Mouse (Mus musculus): ENCODE data around the gene Manbal. TPM values are rescaled to one million over a fixed set of nuclear protein-coding genes. Genes with fewer than 3 reads are reported as not detected.
"Not testable (repeated sequence)": the region's sequence is repeated elsewhere in the genome, so short reads cannot be mapped to it uniquely, and the experiment has no call there.

The Manbal gene
- total RNA-seq, 2 experiments from 2014 or later = 30.1 to 32.2 TPM

GRCm38 (mm10) chr2:157367991-157368390 lies 597 bp downstream of the Manbal start:
- DNase-seq = no peak

GRCm38 (mm10) chr2:157371696-157372095 lies 4.3 kb downstream of the Manbal start:
- DNase-seq = no peak

GRCm38 (mm10) chr2:157373681-157374080 lies 6.3 kb downstream of the Manbal start:
- DNase-seq = peak; percentile 29

- DNase-seq = no peak
Observed at GRCm38 (mm10) chr2:157375051-157375450, 7.7 kb downstream of the Manbal start.

- DNase-seq = no peak
Observed at GRCm38 (mm10) chr2:157375794-157376757, 8.7 kb downstream of the Manbal start.

GRCm38 (mm10) chr2:157376995-157377394 lies 9.6 kb downstream of the Manbal start:
- no peak for DNase-seq

- no peak for DNase-seq
Observed at GRCm38 (mm10) chr2:157384836-157385235, 17.4 kb downstream of the Manbal start.

GRCm38 (mm10) chr2:157388901-157389590 lies 21.7 kb downstream of the Manbal start:
- not testable (repeated sequence) for DNase-seq

GRCm38 (mm10) chr2:157389591-157389921 lies 22.2 kb downstream of the Manbal start:
- no peak for DNase-seq

GRCm38 (mm10) chr2:157392331-157392730 lies 24.9 kb downstream of the Manbal start:
- DNase-seq = no peak

GRCm38 (mm10) chr2:157393549-157393948 lies 26.2 kb downstream of the Manbal start:
- no peak for DNase-seq

GRCm38 (mm10) chr2:157394868-157395267 lies 27.5 kb downstream of the Manbal start:
- DNase-seq = no peak

- DNase-seq = no peak
Observed at GRCm38 (mm10) chr2:157395371-157395770, 28.0 kb downstream of the Manbal start.

- DNase-seq = no peak
Observed at GRCm38 (mm10) chr2:157395960-157396359, 28.6 kb downstream of the Manbal start.

GRCm38 (mm10) chr2:157397376-157397775 lies 30.0 kb downstream of the Manbal start:
- no peak for DNase-seq

- no peak for DNase-seq
Observed at GRCm38 (mm10) chr2:157398539-157398938, 31.1 kb downstream of the Manbal start.

- no peak for DNase-seq
Observed at GRCm38 (mm10) chr2:157399797-157400196, 32.4 kb downstream of the Manbal start.

GRCm38 (mm10) chr2:157400491-157400890 lies 33.1 kb downstream of the Manbal start:
- no peak for DNase-seq

GRCm38 (mm10) chr2:157401261-157401660 lies 33.9 kb downstream of the Manbal start:
- no peak for DNase-seq

GRCm38 (mm10) chr2:157407596-157407995 lies 40.2 kb downstream of the Manbal start:
- peak; percentile 59 for DNase-seq

- DNase-seq = no peak
Observed at GRCm38 (mm10) chr2:157409793-157410533, 42.6 kb downstream of the Manbal start.

GRCm38 (mm10) chr2:157411151-157411693 lies 43.8 kb downstream of the Manbal start:
- DNase-seq = no peak

Measured in gastrocnemius, postnatal 10 days (tissue).